Comparison of ENCODE assay signal across 11 mouse cellular contexts in the genomic region with DNA sequence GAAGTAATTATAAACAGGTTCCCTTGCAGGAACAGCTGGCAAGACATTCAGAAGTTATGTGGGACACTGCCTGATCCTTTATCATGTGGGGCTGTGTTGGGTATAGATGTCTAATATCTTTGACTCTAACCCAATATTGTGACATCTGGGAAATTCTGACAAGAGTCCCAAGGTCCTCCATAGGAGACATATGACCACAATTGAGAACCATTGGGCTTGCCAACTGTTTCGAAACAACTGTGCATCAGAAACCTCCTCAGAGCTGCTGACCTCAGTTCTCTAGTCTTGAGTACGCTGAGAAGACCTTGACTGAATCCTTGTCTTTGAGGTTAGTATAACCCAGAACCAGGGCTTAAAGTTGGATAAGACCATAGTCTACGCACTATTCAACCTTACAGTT.
"Had no signal": no experiment of that assay in that cellular context is flagged by ENCODE, and none has a peak within 500 bp of the region (broad histone marks: within the 10 kb centered on the region; RNA-seq: fewer than 3 reads in every experiment).

No protein-coding gene starts in this region.

- DNase-seq: kidney, postnatal 36 days; layer of hippocampus, adult 9-11 months; layer of hippocampus, postnatal 36 days; lung, embryonic 14.5 days; lung, postnatal 10 days; midbrain, embryonic 14.5 days; right cerebral cortex, postnatal 4 days; spleen, adult 18-20 months; thymus, adult 18-20 months; thymus, postnatal 14 days had no signal

- ATAC-seq: liver, embryonic 12.5 days had no signal
